Mouse (Mus musculus): Measurements from ENCODE around the gene Irs2.

The Irs2 gene

GRCm38 (mm10) chr8:11009431-11010071 is 1.3 kb upstream of the Irs2 start:
- peak; percentile 35 for DNase-seq (ENCODE audit: low spot score)

- peak; percentile 72 for DNase-seq (ENCODE audit: low spot score)
Observed at GRCm38 (mm10) chr8:11008842-11009420, 673 bp upstream of the Irs2 start.

GRCm38 (mm10) chr8:11007581-11008378 is 478 bp downstream of the Irs2 start:
- DNase-seq (ENCODE audit: low spot score), result peak; percentile 36

GRCm38 (mm10) chr8:11007001-11007580 is 1.2 kb downstream of the Irs2 start:
- peak; percentile 74 for DNase-seq (ENCODE audit: low spot score)

GRCm38 (mm10) chr8:11006276-11006630 is 2.0 kb downstream of the Irs2 start:
- no peak for DNase-seq (ENCODE audit: low spot score)

- no peak for DNase-seq (ENCODE audit: low spot score)
Observed at GRCm38 (mm10) chr8:11005460-11006275, 2.6 kb downstream of the Irs2 start.

GRCm38 (mm10) chr8:11004781-11005459 is 3.3 kb downstream of the Irs2 start:
- DNase-seq (ENCODE audit: low spot score), result no peak

- no peak for DNase-seq (ENCODE audit: low spot score)
Observed at GRCm38 (mm10) chr8:11003917-11004470, 4.3 kb downstream of the Irs2 start.

- no peak for DNase-seq (ENCODE audit: low spot score)
Observed at GRCm38 (mm10) chr8:11003253-11003652, 5.0 kb downstream of the Irs2 start.

- DNase-seq (ENCODE audit: low spot score), result no peak
Observed at GRCm38 (mm10) chr8:11002816-11003215, 5.4 kb downstream of the Irs2 start.

- no peak for DNase-seq (ENCODE audit: low spot score)
Observed at GRCm38 (mm10) chr8:11001062-11001549, 7.2 kb downstream of the Irs2 start.

- DNase-seq (ENCODE audit: low spot score), result no peak
Observed at GRCm38 (mm10) chr8:10999538-10999937, 8.7 kb downstream of the Irs2 start.

GRCm38 (mm10) chr8:10996247-10996646 is 12.0 kb downstream of the Irs2 start:
- DNase-seq (ENCODE audit: low spot score), result no peak

GRCm38 (mm10) chr8:10995756-10996155 is 12.5 kb downstream of the Irs2 start:
- no peak for DNase-seq (ENCODE audit: low spot score)

GRCm38 (mm10) chr8:10994390-10994954 is 13.8 kb downstream of the Irs2 start:
- DNase-seq (ENCODE audit: low spot score), result no peak

- no peak for DNase-seq (ENCODE audit: low spot score)
Observed at GRCm38 (mm10) chr8:10993582-10994216, 14.6 kb downstream of the Irs2 start.

GRCm38 (mm10) chr8:10992081-10992480 is 16.2 kb downstream of the Irs2 start:
- no peak for DNase-seq (ENCODE audit: low spot score)

GRCm38 (mm10) chr8:10991323-10991722 is 16.9 kb downstream of the Irs2 start:
- DNase-seq (ENCODE audit: low spot score), result no peak

- DNase-seq (ENCODE audit: low spot score), result no peak
Observed at GRCm38 (mm10) chr8:10990421-10991110, 17.7 kb downstream of the Irs2 start.

Data from ovary, postnatal 10 days (tissue).